Mouse (Mus musculus) embryonic facial prominence, embryonic 15.5 days (tissue): ENCODE data around the gene Socs5. TPM values are rescaled to one million over a fixed set of nuclear protein-coding genes. Genes with fewer than 3 reads are reported as not detected.
A peak's percentile ranks its signal among the peaks of the same experiment; 100 is the strongest.

Source experiments
- ATAC-seq: fragments of 200-750 bp; cut with Nextera tagmentation; 2 replicates; pipeline ENCODE4 v1.8.0; 2017; ENCODE audit warnings: low read depth, moderate TSS enrichment; ENCODE audit not compliant: insufficient number of reproducible peaks, low FRiP score, low TSS enrichment
- H3K27ac ChIP-seq: fragments of 300-500 bp; sonication (generic); replicated peaks from 2 replicates; pipeline ENCODE4 v1.5.1; 2015; ENCODE audit warnings: mild to moderate bottlenecking, inconsistent platforms
- H3K27me3 ChIP-seq: fragments of 300-500 bp; sonication (generic); 2 replicates; pipeline ENCODE4 v1.6.1; 2015; ENCODE audit warnings: inconsistent platforms
- H3K36me3 ChIP-seq: fragments of 300-500 bp; sonication (generic); 2 replicates; pipeline ENCODE4 v1.6.1; 2015; ENCODE audit warnings: mild to moderate bottlenecking, inconsistent platforms
- H3K4me1 ChIP-seq: fragments of 300-500 bp; sonication (generic); 2 replicates; pipeline ENCODE4 v1.6.1; 2015; ENCODE audit warnings: inconsistent platforms
- H3K4me2 ChIP-seq: fragments of 300-500 bp; sonication (generic); replicated peaks from 2 replicates; pipeline ENCODE4 v1.6.1; 2015; ENCODE audit warnings: mild to moderate bottlenecking, inconsistent platforms
- H3K4me3 ChIP-seq: fragments of 300-500 bp; sonication (generic); replicated peaks from 2 replicates; pipeline ENCODE4 v1.5.1; 2015; ENCODE audit warnings: mild to moderate bottlenecking, inconsistent platforms
- H3K9ac ChIP-seq: fragments of 300-500 bp; sonication (generic); 2 replicates; pipeline ENCODE4 v1.6.1; 2015; ENCODE audit warnings: inconsistent platforms
- H3K9me3 ChIP-seq: fragments of 300-500 bp; sonication (generic); replicated peaks from 2 replicates; pipeline ENCODE4 v1.6.1; 2016; ENCODE audit warnings: inconsistent platforms
- WGBS: fragments of 180-500 bp; shearing (Covaris S2); methylation state at CpG from one replicate; pipeline ENCODE4 v1.1.7; 2015; 5-methylcytosine and 5-hydroxymethylcytosine counted together
- polyA plus RNA-seq: library from polyadenylated mRNA; unstranded; fragments of >200 nt; fragmentation: Nextera tagmentation; extraction: Ambion mirVana; gene quantifications from 2 replicates; pipeline ENCODE4 v1.2.1, GENCODE M21; 2015

Gene Socs5
- polyA plus RNA-seq, 1 experiment from 2014 or later: 20.6 TPM

DNA sequence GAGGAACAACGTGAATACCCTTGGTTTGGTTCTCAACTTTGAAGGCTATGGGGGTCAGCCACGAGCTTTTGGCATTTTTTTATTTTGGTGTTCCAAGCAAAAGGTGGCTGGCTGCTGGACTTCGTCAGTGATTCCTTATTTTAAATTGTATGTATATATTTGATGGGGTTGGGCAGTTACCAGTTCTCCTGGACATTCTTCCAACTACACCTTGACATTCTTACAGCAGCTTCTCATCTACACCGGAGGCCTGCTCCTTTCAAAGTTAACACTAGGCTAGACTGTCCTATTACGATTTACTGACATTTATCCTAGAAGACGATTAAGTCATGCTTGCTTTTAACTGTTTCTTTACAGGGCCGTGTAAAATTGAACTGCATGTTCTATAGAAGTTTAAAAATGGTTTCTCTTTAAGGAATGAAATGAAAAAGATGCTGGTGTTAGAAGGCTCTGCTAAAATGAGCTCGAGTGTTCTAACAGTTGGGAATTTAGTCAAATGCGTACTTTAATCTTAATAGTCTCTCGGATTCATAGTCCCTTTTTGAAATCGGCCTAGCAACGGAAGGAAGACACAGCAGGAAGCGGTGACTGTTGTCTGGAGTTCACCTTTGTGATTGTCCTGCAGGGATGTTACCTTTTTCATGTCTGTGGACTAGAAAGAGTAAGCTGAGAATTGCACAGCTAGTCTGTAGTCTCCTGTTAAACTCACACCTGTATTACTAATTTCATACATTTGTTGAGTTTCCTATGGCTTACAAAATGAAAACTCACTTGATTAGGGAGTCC is 1.2 kb downstream of the Socs5 start:
- Histone ChIP-seq H3K9me3 (no peaks in the 10 kb centered on the region), H3K4me3 (peak overlapping the region; percentile 75), H3K36me3 (no peaks in the 10 kb centered on the region; the same call in 1 of the 2 replicates), H3K27me3 (no peaks in the 10 kb centered on the region), H3K9ac (peak overlapping the region; percentile 79), H3K4me1 (peaks cover 27% of the 10 kb centered on the region), H3K27ac (peak overlapping the region; percentile 89; the same call in 1 of the 2 replicates), H3K4me2 (peak overlapping the region; percentile 81)
- WGBS: 36% methylated on average over 13 of the region's 13 CpGs
- no peak for ATAC-seq

DNA sequence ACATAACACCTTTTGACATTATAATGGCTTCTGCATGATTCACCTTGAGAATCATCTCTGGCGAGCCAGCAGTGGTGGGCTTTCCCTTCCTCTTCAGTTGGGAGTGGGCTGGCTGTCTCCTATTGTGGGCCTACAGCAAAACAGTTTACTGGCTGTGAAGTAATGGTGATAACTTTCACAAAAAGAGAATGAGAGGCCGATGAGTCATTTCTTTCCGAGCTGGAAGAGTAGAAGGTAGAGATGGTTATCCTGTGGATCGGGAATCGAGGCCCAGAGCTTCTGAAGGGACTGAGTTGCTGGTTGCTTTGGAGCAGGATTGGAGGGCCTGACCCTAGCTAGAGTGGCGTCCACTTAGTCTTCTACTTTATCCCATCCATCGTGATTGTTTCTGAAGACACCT is 2.0 kb downstream of the Socs5 start:
- no peaks in the 10 kb centered on the region; the same call in 1 of the 2 replicates for H3K36me3 ChIP-seq
- 74% methylated on average over 7 of the region's 7 CpGs for WGBS
- H3K9me3 ChIP-seq: no peaks in the 10 kb centered on the region
- no peak overlapping the region for H3K4me3 ChIP-seq
- no peaks in the 10 kb centered on the region for H3K27me3 ChIP-seq
- H3K4me1 ChIP-seq: peaks cover 22% of the 10 kb centered on the region
- H3K4me2 ChIP-seq: no peak overlapping the region
- no peak overlapping the region for H3K27ac ChIP-seq
- H3K9ac ChIP-seq: no peak overlapping the region
- ATAC-seq: no peak

DNA sequence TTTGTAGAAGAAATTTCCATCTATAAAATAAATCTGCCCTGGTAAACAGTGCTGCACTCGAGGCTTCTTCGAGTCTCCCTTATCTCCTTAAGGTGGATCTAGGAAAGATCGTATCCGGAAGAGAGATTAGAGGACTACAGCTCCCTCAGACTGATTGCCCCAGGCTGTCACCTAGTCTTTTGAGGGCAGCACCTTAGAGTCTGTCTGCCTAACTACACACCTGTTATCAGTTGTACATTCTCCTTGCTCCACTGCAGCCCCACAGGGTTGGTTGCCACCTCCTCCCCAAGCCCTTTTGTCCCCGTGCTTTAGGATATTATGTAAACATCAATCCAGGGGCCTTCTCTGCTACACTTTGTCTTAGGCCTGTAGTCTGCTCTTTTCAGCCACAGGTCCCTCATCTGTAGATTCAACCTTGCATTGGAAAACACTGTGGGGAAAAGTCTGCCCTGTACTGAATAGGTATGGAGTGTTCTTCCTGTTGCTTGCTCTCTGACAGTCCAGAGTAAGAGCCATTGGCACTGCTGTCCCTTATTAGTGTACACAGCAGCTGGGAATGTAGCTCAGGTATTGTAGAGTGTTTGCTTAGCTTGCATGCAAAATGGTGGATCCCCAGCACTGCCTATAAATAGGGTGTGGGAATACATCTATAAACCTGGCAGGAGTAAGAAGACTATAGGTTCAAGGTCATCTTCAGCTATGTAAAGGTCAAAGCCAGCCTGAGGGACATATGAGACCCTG is 5.5 kb downstream of the Socs5 start:
- WGBS: 57% methylated on average over 5 of the region's 5 CpGs
- peaks cover 13% of the 10 kb centered on the region for H3K4me1 ChIP-seq

DNA sequence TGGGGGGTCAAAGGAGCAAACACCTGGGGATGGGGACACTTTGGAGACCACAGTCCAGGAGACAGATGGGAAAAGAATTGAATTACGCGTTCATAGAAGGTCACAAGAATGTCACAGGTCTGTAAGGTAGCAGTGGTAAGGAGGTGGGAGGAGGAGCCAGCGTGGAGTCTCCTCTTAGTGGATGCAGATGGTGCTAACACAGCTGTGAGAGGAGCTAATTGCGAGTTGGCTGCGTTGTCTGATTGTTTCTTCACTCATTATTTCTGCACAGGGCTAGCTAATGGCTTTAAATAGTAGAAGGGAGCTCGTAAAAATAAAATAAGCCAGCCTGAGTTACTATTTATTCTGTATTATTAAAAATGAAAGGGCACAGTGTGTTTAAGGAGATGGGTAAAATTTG is 8.1 kb downstream of the Socs5 start:
- Histone ChIP-seq H3K4me1 (0 out of 2 replicates have a peak, but pooled peaks cover 3% of the 10 kb centered on the region), H3K9ac (no peak overlapping the region), H3K36me3 (no peaks in the 10 kb centered on the region; the same call in 1 of the 2 replicates), H3K9me3 (no peaks in the 10 kb centered on the region), H3K27ac (no peak overlapping the region), H3K4me3 (no peak overlapping the region), H3K27me3 (no peaks in the 10 kb centered on the region), H3K4me2 (no peak overlapping the region)
- WGBS: 63% methylated on average over 6 of the region's 6 CpGs
- no peak for ATAC-seq

More for the DNA sequence above, 5.5 kb downstream of the Socs5 start:
- H3K9ac ChIP-seq: no peak overlapping the region
- no peak for ATAC-seq
- H3K4me2 ChIP-seq: no peak overlapping the region
- no peaks in the 10 kb centered on the region for H3K27me3 ChIP-seq
- H3K27ac ChIP-seq: no peak overlapping the region
- no peaks in the 10 kb centered on the region for H3K9me3 ChIP-seq
- H3K4me3 ChIP-seq: no peak overlapping the region
- H3K36me3 ChIP-seq: no peaks in the 10 kb centered on the region; the same call in 1 of the 2 replicates

DNA sequence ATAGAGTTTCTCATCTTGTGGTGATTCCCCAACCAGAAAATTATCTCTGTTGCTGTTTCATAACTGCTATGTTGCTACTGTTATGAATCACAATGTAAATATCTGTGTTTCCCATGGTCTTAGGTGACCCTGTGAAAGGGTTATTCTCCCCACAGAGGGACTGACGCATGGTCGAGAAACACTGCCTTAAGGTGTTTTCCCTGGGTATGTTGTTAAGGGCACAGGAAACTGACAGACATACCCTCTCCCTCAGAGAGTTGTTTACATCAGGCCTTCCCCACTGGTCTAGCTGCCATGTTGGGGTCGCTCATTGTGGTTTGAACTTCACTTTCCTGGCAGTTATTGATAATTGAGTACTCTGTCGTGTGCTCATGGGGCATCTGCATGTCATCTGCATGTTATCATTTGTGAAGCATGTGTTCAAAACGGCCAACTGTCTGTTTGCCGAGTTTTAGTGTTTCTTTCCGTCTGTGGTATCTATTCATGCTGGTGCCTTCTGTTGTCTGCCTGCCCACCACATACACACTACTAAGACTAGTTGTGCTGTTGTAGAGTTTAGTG is 11.6 kb downstream of the Socs5 start:
- WGBS: 79% methylated on average over 7 of the region's 7 CpGs
- no peak for ATAC-seq
- H3K27ac ChIP-seq: no peak overlapping the region
- no peaks in the 10 kb centered on the region for H3K9me3 ChIP-seq
- H3K4me2 ChIP-seq: no peak overlapping the region
- H3K27me3 ChIP-seq: no peaks in the 10 kb centered on the region
- H3K9ac ChIP-seq: no peak overlapping the region
- H3K4me1 ChIP-seq: 0 out of 2 replicates have a peak, but pooled peaks cover 3% of the 10 kb centered on the region
- H3K4me3 ChIP-seq: no peak overlapping the region
- H3K36me3 ChIP-seq: peaks cover 17% of the 10 kb centered on the region; the same call in 1 of the 2 replicates

DNA sequence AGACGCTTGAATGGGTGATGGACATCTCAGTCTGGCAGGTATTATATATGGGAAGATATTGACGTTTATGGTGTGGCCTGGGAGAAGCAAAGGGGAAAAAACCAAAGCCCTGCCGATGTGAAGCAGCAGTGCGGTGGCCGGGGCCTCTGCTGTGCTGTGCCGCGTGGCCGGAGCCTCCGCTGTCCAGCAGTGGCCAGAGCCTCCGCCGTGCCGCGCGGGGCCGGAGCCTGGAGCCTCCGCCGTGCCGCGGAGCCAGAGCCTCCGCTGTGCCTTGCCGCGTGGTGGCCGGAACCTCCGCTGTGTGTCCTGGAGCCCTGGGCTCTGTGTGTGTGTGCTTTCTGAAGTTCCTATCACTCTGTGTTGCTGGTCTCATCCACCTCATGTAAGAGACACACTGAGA is 17.9 kb downstream of the Socs5 start:
- H3K4me2 ChIP-seq: peak overlapping the region; percentile 31; the same call in 1 of the 2 replicates
- 50% methylated on average over 24 of the region's 24 CpGs for WGBS
- H3K27ac ChIP-seq: no peak overlapping the region
- 0 out of 2 replicates have a peak, but pooled peaks cover 5% of the 10 kb centered on the region for H3K4me1 ChIP-seq
- no peak overlapping the region for H3K9ac ChIP-seq
- H3K4me3 ChIP-seq: 0 out of 2 replicates have a peak overlapping the region, but pooled peaks have one; percentile 7
- peaks cover 28% of the 10 kb centered on the region for H3K36me3 ChIP-seq
- no peaks in the 10 kb centered on the region for H3K27me3 ChIP-seq
- ATAC-seq: 0 out of 2 replicates have a peak, but pooled peaks have one; percentile 19
- H3K9me3 ChIP-seq: no peaks in the 10 kb centered on the region

DNA sequence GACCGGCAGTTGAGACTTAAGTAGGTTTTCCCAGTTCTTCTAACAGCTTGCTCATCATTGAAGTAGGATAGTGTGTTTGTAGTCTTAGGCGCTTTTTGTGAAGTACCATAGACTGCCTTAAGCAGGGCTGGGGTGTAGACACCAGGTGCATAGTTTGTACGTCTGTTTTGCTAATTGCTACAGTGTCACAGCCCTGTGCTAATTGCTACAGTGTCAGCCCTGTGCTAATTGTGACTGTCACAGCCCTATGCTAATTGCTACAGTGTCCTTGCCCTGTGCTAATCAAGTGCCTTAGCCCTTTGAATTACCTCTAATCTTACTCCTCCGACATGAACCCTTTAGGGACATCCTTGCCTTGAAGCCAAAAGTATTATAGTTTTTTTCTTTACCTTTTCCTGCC is 24.8 kb downstream of the Socs5 start:
- H3K27ac ChIP-seq: no peak overlapping the region
- no peak overlapping the region for H3K4me2 ChIP-seq
- no peak overlapping the region for H3K4me3 ChIP-seq
- H3K9ac ChIP-seq: no peak overlapping the region
- H3K27me3 ChIP-seq: no peaks in the 10 kb centered on the region
- H3K36me3 ChIP-seq: peaks cover 20% of the 10 kb centered on the region
- 76% methylated on average over 4 of the region's 4 CpGs for whole genome bisulfite sequencing
- 0 out of 2 replicates have a peak, but pooled peaks cover 5% of the 10 kb centered on the region for H3K4me1 ChIP-seq
- H3K9me3 ChIP-seq: no peaks in the 10 kb centered on the region
- ATAC-seq: no peak

DNA sequence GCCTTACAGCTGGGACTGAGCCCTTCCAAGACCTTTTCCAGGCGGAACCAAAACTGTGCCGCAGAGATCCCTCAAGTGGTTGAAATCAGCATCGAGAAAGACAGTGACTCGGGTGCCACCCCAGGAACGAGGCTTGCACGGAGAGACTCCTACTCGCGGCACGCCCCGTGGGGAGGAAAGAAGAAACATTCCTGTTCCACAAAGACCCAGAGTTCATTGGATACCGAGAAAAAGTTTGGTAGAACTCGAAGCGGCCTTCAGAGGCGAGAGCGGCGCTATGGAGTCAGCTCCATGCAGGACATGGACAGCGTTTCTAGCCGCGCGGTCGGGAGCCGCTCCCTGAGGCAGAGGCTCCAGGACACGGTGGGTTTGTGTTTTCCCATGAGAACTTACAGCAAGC is 26.3 kb downstream of the Socs5 start:
- no peak overlapping the region for H3K27ac ChIP-seq
- ATAC-seq: no peak

DNA sequence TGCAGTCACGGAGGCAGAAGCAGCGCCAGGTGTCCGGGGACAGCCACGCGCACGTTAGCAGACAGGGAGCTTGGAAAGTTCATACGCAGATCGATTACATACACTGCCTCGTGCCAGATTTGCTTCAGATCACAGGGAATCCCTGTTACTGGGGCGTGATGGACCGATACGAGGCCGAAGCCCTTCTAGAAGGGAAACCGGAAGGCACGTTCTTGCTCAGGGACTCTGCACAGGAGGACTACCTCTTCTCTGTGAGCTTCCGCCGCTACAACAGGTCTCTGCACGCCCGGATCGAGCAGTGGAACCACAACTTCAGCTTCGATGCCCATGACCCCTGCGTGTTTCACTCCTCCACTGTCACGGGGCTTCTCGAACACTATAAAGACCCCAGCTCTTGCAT is 27.2 kb downstream of the Socs5 start:
- Histone ChIP-seq H3K4me2 (no peak overlapping the region), H3K27ac (no peak overlapping the region), H3K27me3 (no peaks in the 10 kb centered on the region), H3K36me3 (peaks cover 20% of the 10 kb centered on the region), H3K4me1 (0 out of 2 replicates have a peak, but pooled peaks cover 2% of the 10 kb centered on the region), H3K9me3 (no peaks in the 10 kb centered on the region), H3K4me3 (no peak overlapping the region), H3K9ac (no peak overlapping the region)
- 90% methylated on average over 24 of the region's 24 CpGs for WGBS
- no peak for ATAC-seq

More for the DNA sequence above, 26.3 kb downstream of the Socs5 start:
- Histone ChIP-seq H3K9ac (no peak overlapping the region), H3K27me3 (no peaks in the 10 kb centered on the region), H3K4me1 (0 out of 2 replicates have a peak, but pooled peaks cover 5% of the 10 kb centered on the region), H3K4me3 (no peak overlapping the region), H3K36me3 (peaks cover 20% of the 10 kb centered on the region), H3K9me3 (no peaks in the 10 kb centered on the region), H3K4me2 (no peak overlapping the region; the same call in 1 of the 2 replicates)
- 72% methylated on average over 23 of the region's 23 CpGs for WGBS

DNA sequence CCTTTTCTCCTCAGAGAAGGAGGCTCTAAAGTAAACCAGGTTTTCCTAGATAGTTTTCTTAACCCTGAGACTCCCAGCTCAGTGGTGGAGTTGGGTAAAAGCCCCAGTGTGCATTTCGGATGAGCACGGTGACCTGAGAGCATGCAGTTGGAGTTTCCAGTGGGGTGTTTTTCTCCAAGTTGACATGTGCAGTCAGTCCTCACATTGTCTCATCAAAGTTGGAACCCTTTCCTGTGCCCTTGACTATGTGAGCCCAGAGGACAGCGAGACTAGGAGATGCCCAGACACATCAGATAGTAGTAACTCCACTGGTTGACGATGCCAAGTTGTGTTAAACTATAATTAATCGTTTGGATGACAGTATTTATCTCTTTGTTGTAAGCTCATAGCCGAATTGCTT is 28.3 kb downstream of the Socs5 start:
- no peaks in the 10 kb centered on the region for H3K4me1 ChIP-seq

More for the DNA sequence above, 28.3 kb downstream of the Socs5 start:
- H3K9me3 ChIP-seq: no peaks in the 10 kb centered on the region
- 86% methylated on average over 6 of the region's 6 CpGs for WGBS
- no peak overlapping the region for H3K9ac ChIP-seq
- peaks cover 20% of the 10 kb centered on the region for H3K36me3 ChIP-seq
- H3K4me2 ChIP-seq: no peak overlapping the region
- H3K27me3 ChIP-seq: no peaks in the 10 kb centered on the region
- H3K4me3 ChIP-seq: no peak overlapping the region
- no peak for ATAC-seq
- H3K27ac ChIP-seq: no peak overlapping the region
